Mouse (Mus musculus) intestine, embryonic 15.5 days (tissue): ENCODE results near the gene Trcg1. TPM values are rescaled to one million over a fixed set of nuclear protein-coding genes. Genes with fewer than 3 reads are reported as not detected.
A peak's percentile ranks its signal among the peaks of the same experiment; 100 is the strongest.

ENCODE experiments used
- ATAC-seq: fragments of 200-750 bp; cut with Nextera tagmentation; 2 replicates; pipeline ENCODE4 v1.8.0; 2017; ENCODE audit warnings: moderate TSS enrichment, moderate library complexity
- H3K27ac ChIP-seq: fragments of 300-500 bp; sonication (generic); 2 replicates; pipeline ENCODE4 v1.5.1; 2015; ENCODE audit warnings: mild to moderate bottlenecking, inconsistent platforms
- H3K27me3 ChIP-seq: fragments of 300-500 bp; sonication (generic); replicated peaks from 2 replicates; pipeline ENCODE4 v1.6.1; 2015; ENCODE audit warnings: inconsistent platforms
- H3K36me3 ChIP-seq: fragments of 300-500 bp; sonication (generic); 2 replicates; pipeline ENCODE4 v1.6.1; 2015; ENCODE audit warnings: inconsistent platforms
- H3K4me1 ChIP-seq: fragments of 300-500 bp; sonication (generic); replicated peaks from 2 replicates; pipeline ENCODE4 v1.6.1; 2015; ENCODE audit warnings: inconsistent platforms
- H3K4me2 ChIP-seq: fragments of 300-500 bp; sonication (generic); replicated peaks from 2 replicates; pipeline ENCODE4 v1.6.1; 2015; ENCODE audit warnings: mild to moderate bottlenecking, inconsistent platforms
- H3K4me3 ChIP-seq: fragments of 300-500 bp; sonication (generic); replicated peaks from 2 replicates; pipeline ENCODE4 v1.5.1; 2015; ENCODE audit warnings: inconsistent platforms
- H3K9ac ChIP-seq: fragments of 300-500 bp; sonication (generic); 2 replicates; pipeline ENCODE4 v1.6.1; 2015; ENCODE audit warnings: inconsistent platforms
- H3K9me3 ChIP-seq: fragments of 300-500 bp; sonication (generic); 2 replicates; pipeline ENCODE4 v1.6.1; 2016; ENCODE audit warnings: inconsistent platforms
- WGBS: fragments of 180-500 bp; shearing (Covaris S2); methylation state at CpG from one replicate; pipeline ENCODE4 v1.1.7; 2015; 5-methylcytosine and 5-hydroxymethylcytosine counted together
- polyA plus RNA-seq: library from polyadenylated mRNA; unstranded; fragments of >200 nt; fragmentation: Nextera tagmentation; extraction: Ambion mirVana; gene quantifications from 2 replicates; pipeline ENCODE4 v1.2.1, GENCODE M21; 2015

Trcg1 gene
- polyA plus RNA-seq, 1 experiment from 2014 or later, result not detected

- no peaks in the 10 kb centered on the region for H3K27me3 ChIP-seq
- H3K4me1 ChIP-seq, result peaks cover 23% of the 10 kb centered on the region
- no peaks in the 10 kb centered on the region for H3K9me3 ChIP-seq
- H3K36me3 ChIP-seq, result no peaks in the 10 kb centered on the region
- 31% methylated on average over 8 of the region's 8 CpGs for WGBS
- H3K4me2 ChIP-seq, result no peak overlapping the region
- no peak overlapping the region for H3K9ac ChIP-seq
- ATAC-seq, result peak; percentile 20; the same call in 1 of the 2 replicates
- H3K4me3 ChIP-seq, result no peak overlapping the region
- no peak overlapping the region for H3K27ac ChIP-seq
Observed at GRCm38 (mm10) chr9:57270399-57270798, 34.0 kb downstream of the Trcg1 start.

- peaks cover 23% of the 10 kb centered on the region for H3K4me1 ChIP-seq
- 52% methylated on average over 1 of the region's 1 CpGs for WGBS
- no peak overlapping the region for H3K4me3 ChIP-seq
- no peak for ATAC-seq
- H3K27me3 ChIP-seq, result no peaks in the 10 kb centered on the region
- no peaks in the 10 kb centered on the region for H3K36me3 ChIP-seq
- H3K9me3 ChIP-seq, result no peaks in the 10 kb centered on the region
- H3K27ac ChIP-seq, result no peak overlapping the region
- no peak overlapping the region for H3K4me2 ChIP-seq
- no peak overlapping the region for H3K9ac ChIP-seq
Observed at GRCm38 (mm10) chr9:57271081-57271480, 34.7 kb downstream of the Trcg1 start.

GRCm38 (mm10) chr9:57271837-57272562 lies 35.6 kb downstream of the Trcg1 start:
- Histone ChIP-seq H3K9me3 (no peaks in the 10 kb centered on the region), H3K4me1 (peaks cover 23% of the 10 kb centered on the region), H3K4me3 (no peak overlapping the region), H3K9ac (no peak overlapping the region), H3K27me3 (no peaks in the 10 kb centered on the region), H3K36me3 (no peaks in the 10 kb centered on the region), H3K27ac (no peak overlapping the region), H3K4me2 (no peak overlapping the region)
- ATAC-seq, result no peak
- WGBS, result 65% methylated on average over 9 of the region's 9 CpGs

- no peak for ATAC-seq
- H3K9me3 ChIP-seq, result no peaks in the 10 kb centered on the region
- no peaks in the 10 kb centered on the region for H3K27me3 ChIP-seq
- WGBS, result 61% methylated on average over 8 of the region's 8 CpGs
- H3K4me2 ChIP-seq, result no peak overlapping the region
- H3K4me3 ChIP-seq, result no peak overlapping the region
- no peaks in the 10 kb centered on the region for H3K36me3 ChIP-seq
- no peak overlapping the region for H3K9ac ChIP-seq
- no peak overlapping the region for H3K27ac ChIP-seq
- peaks cover 24% of the 10 kb centered on the region for H3K4me1 ChIP-seq
Observed at GRCm38 (mm10) chr9:57272902-57273804, 36.8 kb downstream of the Trcg1 start.

GRCm38 (mm10) chr9:57273805-57274494 lies 37.6 kb downstream of the Trcg1 start:
- Histone ChIP-seq H3K4me2 (no peak overlapping the region), H3K36me3 (no peaks in the 10 kb centered on the region), H3K27ac (peak overlapping the region; percentile 17; the same call in 1 of the 2 replicates), H3K4me1 (peaks cover 32% of the 10 kb centered on the region), H3K9ac (no peak overlapping the region), H3K4me3 (no peak overlapping the region), H3K27me3 (no peaks in the 10 kb centered on the region), H3K9me3 (no peaks in the 10 kb centered on the region)
- no peak for ATAC-seq
- WGBS, result 24% methylated on average over 6 of the region's 6 CpGs

GRCm38 (mm10) chr9:57276311-57276710 lies 40.0 kb downstream of the Trcg1 start:
- H3K27ac ChIP-seq, result no peak overlapping the region
- H3K4me3 ChIP-seq, result no peak overlapping the region
- no peaks in the 10 kb centered on the region for H3K27me3 ChIP-seq
- no peaks in the 10 kb centered on the region for H3K36me3 ChIP-seq
- ATAC-seq, result no peak
- peaks cover 33% of the 10 kb centered on the region for H3K4me1 ChIP-seq
- no peak overlapping the region for H3K9ac ChIP-seq
- H3K4me2 ChIP-seq, result no peak overlapping the region
- H3K9me3 ChIP-seq, result no peaks in the 10 kb centered on the region

GRCm38 (mm10) chr9:57278268-57278667 lies 41.9 kb downstream of the Trcg1 start:
- Histone ChIP-seq H3K36me3 (no peaks in the 10 kb centered on the region), H3K27me3 (no peaks in the 10 kb centered on the region), H3K4me1 (peaks cover 46% of the 10 kb centered on the region), H3K4me2 (no peak overlapping the region), H3K27ac (no peak overlapping the region; the same call in 1 of the 2 replicates), H3K4me3 (no peak overlapping the region), H3K9me3 (no peaks in the 10 kb centered on the region), H3K9ac (no peak overlapping the region)
- no peak for ATAC-seq
- 41% methylated on average over 4 of the region's 4 CpGs for WGBS

- no peak for ATAC-seq
- 31% methylated on average over 4 of the region's 4 CpGs for WGBS
- H3K27ac ChIP-seq, result peak overlapping the region; percentile 40; the same call in 1 of the 2 replicates
- H3K9me3 ChIP-seq, result no peaks in the 10 kb centered on the region
- H3K4me2 ChIP-seq, result no peak overlapping the region
- no peaks in the 10 kb centered on the region for H3K27me3 ChIP-seq
- no peak overlapping the region for H3K9ac ChIP-seq
- no peaks in the 10 kb centered on the region for H3K36me3 ChIP-seq
- H3K4me3 ChIP-seq, result no peak overlapping the region
- peaks cover 41% of the 10 kb centered on the region for H3K4me1 ChIP-seq
Observed at GRCm38 (mm10) chr9:57279441-57279840, 43.1 kb downstream of the Trcg1 start.

- Histone ChIP-seq H3K27me3 (no peaks in the 10 kb centered on the region), H3K4me1 (peaks cover 41% of the 10 kb centered on the region), H3K27ac (no peak overlapping the region), H3K4me3 (peak overlapping the region; percentile 16), H3K9ac (no peak overlapping the region), H3K36me3 (no peaks in the 10 kb centered on the region), H3K4me2 (peak overlapping the region; percentile 53), H3K9me3 (no peaks in the 10 kb centered on the region)
- 9% methylated on average over 20 of the region's 20 CpGs for WGBS
- ATAC-seq, result no peak; the same call in 1 of the 2 replicates
Observed at GRCm38 (mm10) chr9:57281549-57281948, 45.2 kb downstream of the Trcg1 start.

GRCm38 (mm10) chr9:57282686-57283085 lies 46.3 kb downstream of the Trcg1 start:
- Histone ChIP-seq H3K4me3 (no peak overlapping the region), H3K9ac (no peak overlapping the region), H3K4me2 (no peak overlapping the region), H3K4me1 (peaks cover 38% of the 10 kb centered on the region), H3K36me3 (no peaks in the 10 kb centered on the region), H3K27me3 (no peaks in the 10 kb centered on the region), H3K9me3 (no peaks in the 10 kb centered on the region), H3K27ac (no peak overlapping the region)
- ATAC-seq, result no peak
- WGBS, result 73% methylated on average over 3 of the region's 3 CpGs

GRCm38 (mm10) chr9:57283311-57283710 lies 47.0 kb downstream of the Trcg1 start:
- no peaks in the 10 kb centered on the region for H3K36me3 ChIP-seq
- H3K27me3 ChIP-seq, result no peaks in the 10 kb centered on the region
- H3K9me3 ChIP-seq, result no peaks in the 10 kb centered on the region
- H3K9ac ChIP-seq, result no peak overlapping the region
- WGBS, result 60% methylated on average over 4 of the region's 4 CpGs
- H3K27ac ChIP-seq, result 0 out of 2 replicates have a peak overlapping the region, but pooled peaks have one; percentile 8
- no peak overlapping the region for H3K4me3 ChIP-seq
- ATAC-seq, result 0 out of 2 replicates have a peak, but pooled peaks have one; percentile 18
- peaks cover 34% of the 10 kb centered on the region for H3K4me1 ChIP-seq
- no peak overlapping the region for H3K4me2 ChIP-seq

GRCm38 (mm10) chr9:57287183-57287582 lies 50.8 kb downstream of the Trcg1 start:
- Histone ChIP-seq H3K9ac (no peak overlapping the region), H3K4me3 (no peak overlapping the region), H3K36me3 (no peaks in the 10 kb centered on the region), H3K4me2 (no peak overlapping the region), H3K9me3 (no peaks in the 10 kb centered on the region), H3K27me3 (no peaks in the 10 kb centered on the region), H3K4me1 (peaks cover 11% of the 10 kb centered on the region; the same call in 1 of the 2 replicates), H3K27ac (no peak overlapping the region)
- 73% methylated on average over 6 of the region's 6 CpGs for WGBS
- ATAC-seq, result no peak
